Mouse (Mus musculus): ENCODE measurements around the gene B9d1. TPM values are rescaled to one million over a fixed set of nuclear protein-coding genes. Genes with fewer than 3 reads are reported as not detected.

Gene B9d1
- polyA plus RNA-seq (2015; fragmentation: Nextera tagmentation; extraction: Ambion mirVana): 15.3 and 17.5 TPM in 2 replicates

DNA sequence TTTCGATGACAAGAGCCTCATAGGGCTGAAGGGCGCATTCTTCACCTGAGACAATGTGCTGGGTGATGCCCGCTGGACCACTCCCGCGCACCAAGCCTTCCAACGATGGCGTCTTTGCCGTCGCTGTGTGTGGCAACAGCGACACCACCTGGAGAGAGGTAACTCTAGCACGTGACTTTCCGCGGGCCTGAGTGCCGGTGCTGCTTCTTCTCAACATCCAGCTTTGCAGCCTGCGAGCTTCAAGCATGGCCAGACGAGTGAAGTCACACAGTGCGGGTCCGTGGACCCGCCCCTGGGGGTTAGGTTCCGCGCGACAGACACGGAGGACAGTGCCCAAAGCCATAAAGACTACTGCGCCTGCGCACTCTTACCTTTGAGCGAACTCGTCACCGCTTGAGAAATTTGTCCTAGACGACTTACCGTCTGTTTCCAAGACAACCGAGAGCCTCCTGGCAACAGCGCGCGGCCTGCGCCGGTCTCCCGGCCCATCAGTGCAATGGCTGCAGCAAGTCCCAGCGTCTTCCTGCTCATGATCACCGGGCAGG is at the start of gene B9d1:
B9d1 (plus strand) TSS at position 432 of the 545 bp plus-strand sequence.

GRCm38 (mm10) chr11:61484613-61485540 is 20.1 kb upstream of the B9d1 start, which contains the start of gene Mfap4:
Gene Mfap4, plus strand, starts transcription at chr11:61485431.

DNA sequence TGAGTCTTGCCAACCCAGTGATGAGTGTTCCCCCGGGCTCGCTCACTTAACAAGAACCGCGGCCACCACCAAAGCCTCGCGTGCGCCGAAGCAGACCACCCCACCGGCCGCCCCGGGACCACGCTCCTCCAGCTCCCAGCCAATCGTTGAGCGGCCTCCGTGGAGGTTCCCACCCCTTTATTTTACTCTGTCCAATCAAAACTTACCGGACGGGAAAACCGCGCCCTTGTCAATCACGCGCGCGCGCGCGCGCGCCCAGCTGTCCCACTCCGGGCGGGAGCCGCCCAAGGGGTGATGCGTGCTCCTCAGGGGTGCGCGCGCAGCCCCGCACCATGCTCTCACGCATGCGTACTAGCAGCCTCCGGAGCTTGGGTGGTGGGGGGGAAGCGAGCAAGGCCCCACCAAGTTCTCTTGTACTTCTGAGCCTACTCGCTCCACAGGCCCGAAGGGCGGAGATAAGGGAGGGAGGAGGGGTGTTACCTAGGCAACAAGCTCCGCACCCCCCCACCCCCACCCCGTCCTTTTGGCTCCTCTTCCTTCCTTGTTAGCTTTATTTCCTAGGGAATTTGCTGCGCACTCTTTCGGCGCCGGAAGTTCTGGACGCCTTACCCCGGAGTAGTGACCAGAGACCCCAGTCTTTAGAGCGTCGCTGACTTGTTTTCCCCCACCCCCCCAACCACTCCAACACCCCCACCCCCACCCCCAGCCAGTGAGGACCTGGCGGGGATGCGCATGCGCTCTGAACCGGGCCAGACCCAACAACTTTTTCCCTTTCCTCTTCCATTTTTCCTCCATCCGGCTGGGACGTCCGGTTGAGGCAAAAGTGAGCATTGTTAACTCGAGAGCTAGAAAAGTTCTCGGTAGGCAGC is 10.6 kb upstream of the B9d1 start, which contains the start of gene Mapk7:
Mapk7 (minus strand) TSS at position 278 of the 869 bp plus-strand sequence.

Other genes starting within 250 kb of the B9d1 start
- 28.6 and 29.1 TPM in 2 replicates for gene Aldh3a2, start 237.7 kb upstream of the B9d1 start, polyA plus RNA-seq (2015; fragmentation: Nextera tagmentation; extraction: Ambion mirVana)
- not detected in 2 replicates for gene Slc47a2, start 162.3 kb upstream of the B9d1 start, polyA plus RNA-seq (2015; fragmentation: Nextera tagmentation; extraction: Ambion mirVana)
- 3.0 and 3.3 TPM in 2 replicates for gene Slc47a1, start 126.8 kb upstream of the B9d1 start, polyA plus RNA-seq (2015; fragmentation: Nextera tagmentation; extraction: Ambion mirVana)
- 0.17 and 0.25 TPM in 2 replicates for gene Rnf112, start 51.0 kb upstream of the B9d1 start, polyA plus RNA-seq (2015; fragmentation: Nextera tagmentation; extraction: Ambion mirVana)
- 366 and 434 TPM in 2 replicates for gene Mfap4, start 19.7 kb upstream of the B9d1 start, polyA plus RNA-seq (2015; fragmentation: Nextera tagmentation; extraction: Ambion mirVana)
- gene Mapk7, start 10.7 kb upstream of the B9d1 start, polyA plus RNA-seq (2015; fragmentation: Nextera tagmentation; extraction: Ambion mirVana): 25.2 and 28.8 TPM in 2 replicates
- gene Epn2, start 74.5 kb downstream of the B9d1 start, polyA plus RNA-seq (2015; fragmentation: Nextera tagmentation; extraction: Ambion mirVana): 26.0 and 34.3 TPM in 2 replicates
- 4.9 and 8.0 TPM in 2 replicates for gene Grap, start 148.1 kb downstream of the B9d1 start, polyA plus RNA-seq (2015; fragmentation: Nextera tagmentation; extraction: Ambion mirVana)
- 4.5 and 4.7 TPM in 2 replicates for gene Fam83g, start 178.9 kb downstream of the B9d1 start, polyA plus RNA-seq (2015; fragmentation: Nextera tagmentation; extraction: Ambion mirVana)
- 0.08 and 0.13 TPM in 2 replicates for gene Slc5a10, start 215.7 kb downstream of the B9d1 start, polyA plus RNA-seq (2015; fragmentation: Nextera tagmentation; extraction: Ambion mirVana)